Mouse (Mus musculus): ENCODE measurements around the gene Gm8298. TPM values are rescaled to one million over a fixed set of nuclear protein-coding genes. Genes with fewer than 3 reads are reported as not detected.
"Not testable (repeated sequence)": the region's sequence is repeated elsewhere in the genome, so short reads cannot be mapped to it uniquely, and the experiment has no call there.

Gene Gm8298
- not detected in 2 replicates for polyA plus RNA-seq (2015; fragmentation: Nextera tagmentation; extraction: Ambion mirVana)

- no peaks in the 10 kb centered on the region for H3K36me3 ChIP-seq
- no peak within 1 kb of the TSS for H3K9ac ChIP-seq (replicated peaks)
- no peak within 1 kb of the TSS for H3K27ac ChIP-seq
- H3K4me3 ChIP-seq (replicated peaks): no peak within 1 kb of the TSS
- 97% methylated on average over 2 of the region's 2 CpGs for WGBS
- no peak within 1 kb of the TSS for H3K4me2 ChIP-seq (replicated peaks)
- ATAC-seq: no peak
- no peaks in the 10 kb centered on the region for H3K4me1 ChIP-seq (replicated peaks)
- H3K9me3 ChIP-seq: no peaks in the 10 kb centered on the region
- no peaks in the 10 kb centered on the region for H3K27me3 ChIP-seq
These were observed at the start of gene Gm8298 for GRCm38 (mm10) chr3:59860751-59861150. Gene Gm8298, plus strand, starts transcription at chr3:59861051.

GRCm38 (mm10) chr3:59813169-59813568 lies 47.7 kb upstream of the Gm8298 start:
- Histone ChIP-seq H3K27me3 (no peaks in the 10 kb centered on the region), H3K9me3 (no peaks in the 10 kb centered on the region), H3K9ac (replicated peaks) (no peak overlapping the region), H3K27ac (no peak overlapping the region), H3K4me1 (replicated peaks) (no peaks in the 10 kb centered on the region), H3K36me3 (no peaks in the 10 kb centered on the region), H3K4me2 (replicated peaks) (no peak overlapping the region), H3K4me3 (replicated peaks) (no peak overlapping the region)
- no peak for ATAC-seq

- Histone ChIP-seq H3K4me1 (replicated peaks) (no peaks in the 10 kb centered on the region), H3K4me3 (replicated peaks) (no peak overlapping the region), H3K9ac (replicated peaks) (no peak overlapping the region), H3K36me3 (no peaks in the 10 kb centered on the region), H3K9me3 (no peaks in the 10 kb centered on the region), H3K27ac (no peak overlapping the region), H3K4me2 (replicated peaks) (no peak overlapping the region), H3K27me3 (no peaks in the 10 kb centered on the region)
- 23% methylated on average over 2 of the region's 2 CpGs for WGBS
- ATAC-seq: 0 out of 2 replicates have a peak, but pooled peaks have one; percentile 34
These were observed 9.9 kb downstream of the Gm8298 start for GRCm38 (mm10) chr3:59870765-59871164.

- WGBS: 21% methylated on average over 1 of the region's 1 CpGs
- not testable (repeated sequence) for H3K36me3 ChIP-seq, ATAC-seq
These were observed 16.8 kb downstream of the Gm8298 start for GRCm38 (mm10) chr3:59877601-59878000.

GRCm38 (mm10) chr3:59879801-59880554 lies 19.1 kb downstream of the Gm8298 start:
- H3K27ac ChIP-seq; H3K9me3 ChIP-seq; H3K4me2 ChIP-seq (replicated peaks); ATAC-seq; H3K27me3 ChIP-seq; H3K36me3 ChIP-seq; H3K4me1 ChIP-seq (replicated peaks); H3K4me3 ChIP-seq (replicated peaks); H3K9ac ChIP-seq (replicated peaks): not testable (repeated sequence)
- 72% methylated on average over 7 of the region's 7 CpGs for WGBS

More at GRCm38 (mm10) chr3:59877601-59878000, 16.8 kb downstream of the Gm8298 start:
- not testable (repeated sequence) for H3K4me1 ChIP-seq (replicated peaks); H3K4me2 ChIP-seq (replicated peaks); H3K27ac ChIP-seq; H3K4me3 ChIP-seq (replicated peaks); H3K9ac ChIP-seq (replicated peaks); H3K27me3 ChIP-seq; H3K9me3 ChIP-seq

GRCm38 (mm10) chr3:59893276-59893675 lies 32.4 kb downstream of the Gm8298 start:
- no peak overlapping the region for H3K27ac ChIP-seq
- WGBS: 88% methylated on average over 2 of the region's 2 CpGs
- no peaks in the 10 kb centered on the region for H3K36me3 ChIP-seq
- H3K4me2 ChIP-seq (replicated peaks): no peak overlapping the region
- H3K9ac ChIP-seq (replicated peaks): no peak overlapping the region
- H3K4me1 ChIP-seq (replicated peaks): no peaks in the 10 kb centered on the region
- ATAC-seq: no peak
- no peaks in the 10 kb centered on the region for H3K27me3 ChIP-seq
- peaks cover 2% of the 10 kb centered on the region; the same call in 1 of the 2 replicates for H3K9me3 ChIP-seq
- H3K4me3 ChIP-seq (replicated peaks): no peak overlapping the region

GRCm38 (mm10) chr3:59924914-59925313 lies 64.1 kb downstream of the Gm8298 start, which contains the start of gene C130079G13Rik:
Gene C130079G13Rik, plus strand, starts transcription at chr3:59925214.
- Histone ChIP-seq H3K27me3 (no peaks in the 10 kb centered on the region), H3K9me3 (no peaks in the 10 kb centered on the region), H3K27ac (no peak within 1 kb of the TSS), H3K4me2 (replicated peaks) (no peak within 1 kb of the TSS), H3K36me3 (no peaks in the 10 kb centered on the region), H3K9ac (replicated peaks) (no peak within 1 kb of the TSS), H3K4me3 (replicated peaks) (no peak within 1 kb of the TSS), H3K4me1 (replicated peaks) (no peaks in the 10 kb centered on the region)
- 93% methylated on average over 2 of the region's 2 CpGs for WGBS
- ATAC-seq: no peak

Other genes starting within 250 kb of the Gm8298 start
- not detected in 2 replicates for gene Gm5538, start 131.3 kb upstream of the Gm8298 start, polyA plus RNA-seq (2015; fragmentation: Nextera tagmentation; extraction: Ambion mirVana)
- gene C130079G13Rik, start 64.2 kb downstream of the Gm8298 start, polyA plus RNA-seq (2015; fragmentation: Nextera tagmentation; extraction: Ambion mirVana): not detected in 2 replicates
- not detected in 2 replicates for gene Aadacl2, start 145.7 kb downstream of the Gm8298 start, polyA plus RNA-seq (2015; fragmentation: Nextera tagmentation; extraction: Ambion mirVana)
- not detected in 2 replicates for gene Aadac, start 164.7 kb downstream of the Gm8298 start, polyA plus RNA-seq (2015; fragmentation: Nextera tagmentation; extraction: Ambion mirVana)
- gene Sucnr1, start 220.8 kb downstream of the Gm8298 start, polyA plus RNA-seq (2015; fragmentation: Nextera tagmentation; extraction: Ambion mirVana): not detected in 2 replicates

Measured in midbrain, embryonic 13.5 days (tissue).